Mouse (Mus musculus) urinary bladder, postnatal 14 days (tissue): ENCODE results near the gene Trak1.
A peak's percentile ranks its signal among the peaks of the same experiment; 100 is the strongest.

Source experiments
- DNase-seq: peaks from one replicate; pipeline ENCODE4 v3.0.0; 2021; ENCODE audit warnings: low spot score

The Trak1 gene

GRCm38 (mm10) chr9:121346635-121347034 lies 49.3 kb downstream of the Trak1 start:
- DNase-seq: no peak

GRCm38 (mm10) chr9:121347981-121348380 lies 50.7 kb downstream of the Trak1 start:
- DNase-seq: peak; percentile 77

GRCm38 (mm10) chr9:121348476-121348875 lies 51.2 kb downstream of the Trak1 start:
- DNase-seq: peak; percentile 41

GRCm38 (mm10) chr9:121349111-121349510 lies 51.8 kb downstream of the Trak1 start:
- DNase-seq: no peak

GRCm38 (mm10) chr9:121350601-121351000 lies 53.3 kb downstream of the Trak1 start:
- DNase-seq: no peak

GRCm38 (mm10) chr9:121351388-121352078 lies 54.2 kb downstream of the Trak1 start:
- no peak for DNase-seq

- peak; percentile 62 for DNase-seq
Observed at GRCm38 (mm10) chr9:121352131-121352606, 54.9 kb downstream of the Trak1 start.

GRCm38 (mm10) chr9:121352726-121353125 lies 55.4 kb downstream of the Trak1 start:
- no peak for DNase-seq

- peak; percentile 50 for DNase-seq
Observed at GRCm38 (mm10) chr9:121354792-121355390, 57.6 kb downstream of the Trak1 start.

- DNase-seq: peak; percentile 61
Observed at GRCm38 (mm10) chr9:121355431-121356141, 58.3 kb downstream of the Trak1 start.

- no peak for DNase-seq
Observed at GRCm38 (mm10) chr9:121357102-121357501, 59.8 kb downstream of the Trak1 start.

GRCm38 (mm10) chr9:121357582-121358275 lies 60.4 kb downstream of the Trak1 start:
- no peak for DNase-seq

- DNase-seq: no peak
Observed at GRCm38 (mm10) chr9:121358418-121358817, 61.1 kb downstream of the Trak1 start.

- DNase-seq: no peak
Observed at GRCm38 (mm10) chr9:121359266-121359972, 62.1 kb downstream of the Trak1 start.

GRCm38 (mm10) chr9:121360327-121360954 lies 63.1 kb downstream of the Trak1 start:
- DNase-seq: no peak

GRCm38 (mm10) chr9:121361010-121361409 lies 63.7 kb downstream of the Trak1 start:
- DNase-seq: no peak

- DNase-seq: no peak
Observed at GRCm38 (mm10) chr9:121363932-121364331, 66.6 kb downstream of the Trak1 start.

GRCm38 (mm10) chr9:121366135-121366863 lies 69.0 kb downstream of the Trak1 start:
- peak; percentile 67 for DNase-seq

GRCm38 (mm10) chr9:121366864-121367245 lies 69.6 kb downstream of the Trak1 start:
- DNase-seq: no peak

GRCm38 (mm10) chr9:121369573-121369972 lies 72.3 kb downstream of the Trak1 start:
- no peak for DNase-seq
